Mouse (Mus musculus) kidney, adult 9 months (tissue): ENCODE measurements at regions not wholly inside any gene's neighbourhood (a gene's known extent, or its start where the extent isn't known, plus 50 kb on each side); places are given as distances from the start of the nearest gene placed in this dataset.

Experiments
- DNase-seq: peaks from one replicate; pipeline ENCODE4 v3.0.0; 2022

- DNase-seq, result no peak
These were observed 128.9 kb upstream of the N6amt1 start for GRCm38 (mm10) chr16:87225085-87225484.

GRCm38 (mm10) chr16:87224024-87224423 lies 130.0 kb upstream of the N6amt1 start:
- no peak for DNase-seq

DNA sequence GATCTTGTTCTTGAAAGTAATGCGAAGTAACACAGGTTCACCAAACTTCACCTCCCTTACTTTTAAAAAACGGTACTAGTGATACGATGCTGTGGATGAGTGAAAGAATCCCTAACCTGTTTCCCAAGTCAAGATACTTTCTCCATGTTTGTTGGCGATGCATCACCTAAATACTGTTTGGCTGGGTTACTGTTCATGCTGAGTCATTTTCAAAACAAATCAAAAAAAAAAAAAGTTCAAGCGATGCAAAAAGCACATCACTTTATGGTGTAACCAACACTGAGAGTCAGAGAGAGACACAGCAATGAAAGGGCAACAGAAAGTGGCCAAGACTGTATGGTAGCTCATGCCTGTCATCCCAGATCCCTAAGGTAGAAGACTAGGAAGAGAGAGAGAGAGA lies 133.4 kb upstream of the N6amt1 start:
- DNase-seq, result no peak

DNA sequence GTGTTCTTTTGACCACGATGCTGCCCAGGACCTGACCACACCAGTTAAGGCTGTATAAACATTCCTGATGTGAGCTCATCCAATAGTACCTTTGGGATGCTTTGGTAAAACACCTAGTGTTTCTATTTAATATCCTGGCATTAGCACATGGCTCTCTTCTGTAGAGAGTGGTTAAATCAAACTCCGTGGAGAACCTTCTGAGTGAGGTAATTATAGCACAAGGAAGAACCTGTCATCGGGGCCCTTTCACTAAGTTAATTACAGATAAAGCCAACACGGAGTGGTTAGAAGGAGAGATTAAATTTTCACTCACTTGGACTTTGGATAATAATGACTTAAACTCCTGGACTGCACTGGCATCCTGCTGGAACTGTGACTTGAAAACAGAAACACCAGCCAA lies 133.8 kb upstream of the N6amt1 start:
- DNase-seq, result peak; percentile 81

DNA sequence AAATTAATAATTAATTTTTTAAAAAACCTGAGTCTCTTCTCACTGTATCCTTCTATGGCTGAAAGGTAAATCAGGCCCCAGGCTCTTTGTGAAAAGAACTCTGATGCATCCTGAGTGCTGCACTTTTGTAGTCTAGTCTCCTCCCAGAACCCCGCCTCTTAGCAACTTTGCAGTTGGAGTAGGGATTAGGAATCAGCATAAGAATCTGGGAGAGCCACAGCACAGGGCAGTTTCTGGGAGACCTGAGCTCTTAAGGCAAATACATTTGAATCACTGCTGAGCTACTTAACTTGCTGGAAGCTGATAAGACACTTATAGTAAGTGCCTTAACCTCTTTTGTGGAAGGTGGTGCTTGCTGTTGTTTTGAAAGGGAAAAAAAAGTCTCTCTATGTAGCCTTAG lies 146.1 kb upstream of the N6amt1 start:
- no peak for DNase-seq

- DNase-seq, result no peak
These were observed 163.5 kb upstream of the N6amt1 start for GRCm38 (mm10) chr16:87190471-87190870.

DNA sequence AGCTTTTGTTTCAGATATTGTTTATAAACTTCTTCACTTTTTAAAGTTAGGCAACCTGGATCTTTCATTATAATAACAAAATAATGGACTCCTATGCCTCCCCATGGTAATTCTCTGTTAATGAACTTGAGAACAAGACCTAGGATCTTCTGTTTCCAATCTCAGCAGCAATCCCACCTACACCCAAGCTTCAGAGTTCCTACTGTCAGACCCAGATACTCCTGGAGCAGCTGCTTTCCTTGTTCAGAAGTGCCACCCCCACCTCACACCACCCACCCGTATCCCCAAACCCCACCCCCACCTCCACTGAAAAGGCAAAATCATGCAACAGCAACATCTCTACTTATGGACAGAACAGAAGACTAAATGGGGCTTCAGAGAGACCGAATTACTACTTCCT lies 165.2 kb upstream of the N6amt1 start:
- no peak for DNase-seq

GRCm38 (mm10) chr16:87172395-87172794 lies 181.6 kb upstream of the N6amt1 start:
- no peak for DNase-seq

- DNase-seq, result no peak
These were observed 214.7 kb upstream of the N6amt1 start for GRCm38 (mm10) chr16:87139301-87139700.

GRCm38 (mm10) chr16:87136503-87136902 lies 217.5 kb upstream of the N6amt1 start:
- no peak for DNase-seq

GRCm38 (mm10) chr16:87134452-87134851 lies 219.5 kb upstream of the N6amt1 start:
- no peak for DNase-seq

DNA sequence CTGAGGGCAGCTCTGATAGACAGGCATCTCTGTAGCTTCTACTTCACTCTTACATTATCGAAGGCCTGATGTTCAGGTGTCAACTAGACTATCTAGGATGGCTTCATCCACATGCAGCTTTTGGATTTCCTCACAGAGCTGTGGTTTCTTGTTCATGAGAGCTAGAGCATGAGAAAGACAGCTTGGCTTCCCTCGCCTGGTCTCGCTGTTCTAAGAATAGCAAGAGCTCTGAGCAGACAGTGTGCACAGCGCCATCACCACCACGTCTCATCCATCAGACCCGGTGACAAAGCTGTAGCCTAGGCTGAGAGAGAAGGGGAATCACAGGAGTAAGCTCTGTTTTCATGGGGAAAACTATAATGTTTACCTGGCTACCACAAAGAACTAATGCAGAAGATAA lies 220.1 kb upstream of the N6amt1 start:
- DNase-seq, result no peak

DNA sequence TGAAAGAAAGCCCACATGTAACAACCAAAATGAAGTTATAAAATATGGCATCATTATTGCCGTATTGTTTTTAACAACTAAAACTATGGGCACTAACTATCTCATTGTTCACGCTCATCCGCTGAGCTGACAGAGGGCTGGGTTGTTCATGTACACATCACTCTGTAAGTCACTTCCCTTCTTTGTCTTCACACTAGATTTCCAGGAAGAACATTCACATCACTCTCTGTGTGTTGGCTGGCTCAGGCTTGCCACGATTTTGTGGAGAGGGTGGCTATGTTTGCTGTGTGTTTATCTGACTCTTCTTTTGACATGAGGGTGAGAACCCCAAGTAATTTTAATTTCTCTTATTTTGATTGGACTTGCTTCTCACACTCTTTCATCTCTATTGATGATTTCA lies 221.9 kb upstream of the N6amt1 start:
- no peak for DNase-seq

GRCm38 (mm10) chr16:87130733-87131640 lies 223.0 kb upstream of the N6amt1 start:
- no peak for DNase-seq

DNA sequence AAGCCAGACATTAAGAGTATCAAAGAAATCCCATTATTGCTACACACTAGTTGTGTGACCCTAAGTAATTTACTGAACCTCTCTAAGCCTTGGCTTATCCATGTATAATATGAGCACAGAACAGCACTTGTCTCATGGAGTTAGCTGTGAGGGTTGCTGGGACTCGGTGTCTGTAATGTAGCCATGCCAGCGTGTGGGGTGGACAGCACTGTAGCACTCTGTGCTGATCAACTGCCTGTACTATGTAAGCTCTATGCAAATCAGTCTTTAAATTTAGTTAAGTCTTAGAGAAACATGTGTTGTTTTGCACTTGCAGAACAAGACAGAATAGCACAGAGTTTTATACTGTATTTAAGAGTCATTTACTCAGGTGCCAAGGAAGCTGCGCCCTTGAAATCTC lies 225.0 kb upstream of the N6amt1 start:
- DNase-seq, result no peak

DNA sequence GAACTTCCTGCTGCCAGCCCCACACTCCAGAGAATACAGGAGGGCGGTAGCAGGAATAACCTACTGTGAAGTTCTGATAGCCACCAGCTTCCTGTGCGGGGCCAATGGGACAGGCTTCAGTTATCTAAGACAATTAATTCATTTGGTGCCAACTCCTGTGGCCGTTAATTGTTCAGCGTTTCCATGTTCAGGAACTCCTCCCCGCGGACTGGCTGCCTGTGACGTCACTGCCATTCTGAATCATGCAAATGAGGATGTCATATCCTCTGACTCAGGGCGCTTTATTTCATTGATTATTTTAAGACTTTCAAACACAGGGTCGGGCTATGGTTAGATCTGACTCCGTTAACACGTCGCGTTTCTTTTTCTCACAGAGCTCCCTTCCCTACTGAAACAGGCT lies 225.8 kb upstream of the N6amt1 start:
- peak; percentile 17 for DNase-seq

- no peak for DNase-seq
These were observed 229.5 kb upstream of the N6amt1 start for GRCm38 (mm10) chr16:87124519-87124918.

- DNase-seq, result no peak
These were observed 250.4 kb upstream of the N6amt1 start for GRCm38 (mm10) chr16:87103599-87103998.

DNA sequence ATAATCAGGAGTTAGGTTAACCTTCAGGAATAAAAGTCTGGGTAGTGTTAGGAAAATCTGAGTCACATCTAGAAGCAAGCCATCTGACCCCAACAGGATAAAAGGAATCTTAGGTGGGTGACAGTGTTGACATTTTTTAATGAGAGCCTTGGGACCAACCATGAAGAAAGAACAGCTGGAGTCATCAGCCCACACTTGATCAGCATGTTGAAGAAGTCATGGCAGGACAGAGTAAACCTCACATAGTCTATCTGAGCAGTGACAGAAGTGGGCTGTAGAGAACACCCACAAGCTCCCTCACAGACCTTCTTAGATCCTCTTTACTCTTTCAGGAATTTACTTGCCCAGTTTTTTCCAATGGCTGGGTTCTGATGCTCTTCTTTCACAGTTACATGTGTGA lies 251.9 kb upstream of the N6amt1 start:
- DNase-seq, result no peak

DNA sequence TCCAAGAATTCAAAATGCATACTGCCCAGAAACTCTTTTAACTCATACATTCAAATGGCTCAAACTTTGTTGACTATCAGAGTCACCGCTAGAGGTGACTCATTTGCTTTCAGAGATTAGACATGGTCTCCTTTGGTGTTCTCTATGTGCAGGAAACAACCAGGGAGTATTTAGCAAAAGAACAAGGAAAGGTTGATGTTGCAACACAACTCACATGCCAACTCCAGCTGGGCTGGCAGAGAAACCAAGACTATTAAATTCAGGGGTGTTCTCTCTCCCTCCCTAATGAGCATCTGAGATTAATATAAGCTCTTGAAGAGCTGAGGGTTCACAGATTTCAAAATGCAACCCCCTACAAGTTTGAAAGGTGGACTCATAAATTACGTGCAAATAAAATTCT lies 262.0 kb upstream of the N6amt1 start:
- no peak for DNase-seq

DNA sequence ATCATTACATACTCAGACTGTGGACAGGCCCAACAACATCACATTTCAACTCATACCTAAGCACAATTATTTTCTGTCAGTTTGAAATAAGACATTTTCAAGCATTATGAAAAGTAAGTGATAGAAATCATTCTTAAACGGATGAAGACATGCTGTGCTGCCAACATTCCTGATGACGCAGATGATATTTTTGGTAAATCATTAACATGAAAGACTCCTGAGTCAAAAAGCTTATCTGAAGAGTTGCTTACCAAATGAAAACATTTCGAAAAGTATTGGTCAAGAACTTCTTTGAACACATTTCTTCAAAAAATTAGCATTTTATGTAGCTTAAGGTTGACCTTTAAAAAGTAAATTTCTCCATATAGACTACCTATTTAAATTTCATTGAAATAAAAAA lies 264.7 kb upstream of the N6amt1 start:
- DNase-seq, result peak; percentile 40

- no peak for DNase-seq
These were observed 270.5 kb upstream of the N6amt1 start for GRCm38 (mm10) chr16:87083505-87083904.

GRCm38 (mm10) chr16:87077385-87077784 lies 276.6 kb upstream of the N6amt1 start:
- no peak for DNase-seq

DNA sequence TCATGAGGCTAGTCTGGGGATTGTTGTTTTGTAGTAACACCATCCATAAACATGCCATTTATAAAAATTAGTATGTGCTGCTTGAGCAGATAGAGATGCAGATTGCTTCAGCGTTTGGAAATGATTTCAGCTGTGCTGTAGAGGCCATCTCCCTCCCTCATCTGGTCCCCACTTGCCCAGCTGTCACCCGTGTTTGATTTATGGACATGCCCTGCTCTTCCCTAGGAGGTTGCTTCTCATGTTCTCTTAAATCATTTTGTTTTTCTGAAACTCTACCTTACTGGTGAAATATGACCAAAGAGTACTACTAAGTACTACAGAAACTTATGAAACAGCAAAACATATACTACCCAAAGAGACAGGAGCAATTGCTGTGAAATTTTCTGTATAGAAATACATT lies 284.7 kb upstream of the N6amt1 start:
- no peak for DNase-seq

- peak; percentile 88 for DNase-seq
These were observed 286.0 kb upstream of the N6amt1 start for GRCm38 (mm10) chr16:87067981-87068380.
